In the genomic region with DNA sequence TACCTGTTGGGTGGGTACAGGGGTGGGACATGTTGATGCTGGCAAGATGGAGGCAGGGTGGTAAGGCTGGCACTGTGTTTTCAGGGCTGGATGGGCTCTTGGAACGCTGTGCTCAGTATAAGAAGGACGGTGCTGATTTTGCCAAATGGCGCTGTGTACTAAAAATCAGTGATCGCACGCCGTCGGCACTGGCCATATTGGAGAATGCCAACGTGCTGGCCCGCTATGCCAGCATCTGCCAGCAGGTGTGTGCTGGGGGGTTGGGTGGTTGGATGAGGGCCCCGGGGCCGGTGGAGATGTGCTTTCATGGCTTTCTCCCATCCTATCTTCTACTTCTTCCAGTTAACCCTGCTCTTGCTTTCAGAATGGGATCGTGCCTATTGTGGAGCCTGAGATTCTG, we compare ENCODE assay signal across 22 mouse cellular contexts. TPM values are rescaled to one million over a fixed set of nuclear protein-coding genes. Genes with fewer than 3 reads are reported as not detected.
A peak's percentile ranks its signal among the peaks of the same experiment; 100 is the strongest.
DNase-seq lines count a peak whose midpoint lies in the region; ATAC-seq and TF ChIP-seq lines count a peak whose summit lies in the region.
"Had no signal": no experiment of that assay in that cellular context is flagged by ENCODE, and none has a peak within 500 bp of the region (broad histone marks: within the 10 kb centered on the region; RNA-seq: fewer than 3 reads in every experiment).

No protein-coding gene starts in this region.

- 0 out of 2 replicates have a peak overlapping the region, but pooled peaks have one; percentile 69 for H3K27ac ChIP-seq in forebrain, embryonic 13.5 days
- H3K27ac ChIP-seq in forebrain, embryonic 11.5 days (ENCODE audit: low read depth, low read length): no peak overlapping the region
- H3K27ac ChIP-seq in lung, embryonic 14.5 days (ENCODE audit: low read depth): no peak overlapping the region
- H3K27ac ChIP-seq in lung, postnatal 0 days (ENCODE audit: low read length): no peak overlapping the region
- no peak overlapping the region for H3K27ac ChIP-seq in forebrain, postnatal 0 days (ENCODE audit: low read depth, low read length)
- H3K27ac ChIP-seq in neural tube, embryonic 14.5 days (ENCODE audit: low read depth, low read length): no peak overlapping the region
- H3K27ac ChIP-seq: embryonic facial prominence, embryonic 15.5 days; heart, adult 2 months; heart, embryonic 15.5 days; limb, embryonic 15.5 days; macrophage; midbrain, embryonic 12.5 days had no signal

- TF ChIP-seq CTCF in lung, embryonic 14.5 days (IDR thresholded peaks at IDR 0.05; ENCODE audit: low read depth): peak; percentile 7; the same call in 1 of the 2 replicates
- no peak for TF ChIP-seq CTCF in lung, postnatal 0 days (IDR thresholded peaks at IDR 0.05)
- TF ChIP-seq CTCF in forebrain, postnatal 0 days (IDR thresholded peaks at IDR 0.05; ENCODE audit: low read depth): no peak; the same call in 1 of the 2 replicates

- ATAC-seq in forebrain, embryonic 13.5 days: no peak
- ATAC-seq in forebrain, embryonic 11.5 days (replicated peaks; ENCODE audit: low FRiP score): no peak
- ATAC-seq in lung, embryonic 14.5 days (ENCODE audit: insufficient read depth): no peak
- ATAC-seq in lung, postnatal 0 days: no peak
- ATAC-seq in forebrain, postnatal 0 days: no peak
- ATAC-seq in neural tube, embryonic 14.5 days (ENCODE audit: low read depth): no peak
- ATAC-seq: activated CD4-positive, CD25-positive, alpha-beta regulatory T cell, adult 4 months; Patski had no signal

- no peak overlapping the region for H3K9ac ChIP-seq in forebrain, embryonic 13.5 days
- H3K9ac ChIP-seq in forebrain, embryonic 11.5 days (ENCODE audit: low read length): no peak overlapping the region
- H3K9ac ChIP-seq in lung, embryonic 14.5 days: no peak overlapping the region
- no peak overlapping the region for H3K9ac ChIP-seq in lung, postnatal 0 days (replicated peaks; ENCODE audit: low read depth)
- no peak overlapping the region for H3K9ac ChIP-seq in forebrain, postnatal 0 days
- no peak overlapping the region for H3K9ac ChIP-seq in neural tube, embryonic 14.5 days (replicated peaks; ENCODE audit: low read depth, low read length)
- H3K9ac ChIP-seq: embryonic facial prominence, embryonic 15.5 days; heart, embryonic 15.5 days; limb, embryonic 15.5 days; midbrain, embryonic 12.5 days had no signal

- no peaks in the 10 kb centered on the region for H3K9me3 ChIP-seq in forebrain, embryonic 13.5 days (replicated peaks)
- no peaks in the 10 kb centered on the region for H3K9me3 ChIP-seq in forebrain, embryonic 11.5 days (ENCODE audit: control insufficient read depth, low read length)
- H3K9me3 ChIP-seq in lung, embryonic 14.5 days (ENCODE audit: low read depth, low read length): no peaks in the 10 kb centered on the region
- H3K9me3 ChIP-seq in lung, postnatal 0 days (ENCODE audit: low read length): no peaks in the 10 kb centered on the region
- H3K9me3 ChIP-seq in forebrain, postnatal 0 days (ENCODE audit: low read length): no peaks in the 10 kb centered on the region
- no peaks in the 10 kb centered on the region for H3K9me3 ChIP-seq in neural tube, embryonic 14.5 days (ENCODE audit: control insufficient read depth, low read length)
- H3K9me3 ChIP-seq: embryonic facial prominence, embryonic 15.5 days; heart, embryonic 15.5 days; limb, embryonic 15.5 days; midbrain, embryonic 12.5 days had no signal

- peak overlapping the region; percentile 35; the same call in 1 of the 2 replicates for H3K4me3 ChIP-seq in forebrain, embryonic 13.5 days
- no peak overlapping the region for H3K4me3 ChIP-seq in forebrain, embryonic 11.5 days (ENCODE audit: low read depth, low read length)
- H3K4me3 ChIP-seq in lung, embryonic 14.5 days (ENCODE audit: low read depth, low read length): no peak overlapping the region
- H3K4me3 ChIP-seq in lung, postnatal 0 days (ENCODE audit: low read depth, low read length): no peak overlapping the region
- no peak overlapping the region for H3K4me3 ChIP-seq in forebrain, postnatal 0 days (ENCODE audit: low read depth, low read length)
- H3K4me3 ChIP-seq in neural tube, embryonic 14.5 days (ENCODE audit: low read depth, low read length): peak overlapping the region; percentile 4; the same call in 1 of the 2 replicates
- H3K4me3 ChIP-seq: embryonic facial prominence, embryonic 15.5 days; heart, adult 2 months; heart, embryonic 15.5 days; limb, embryonic 15.5 days; midbrain, embryonic 12.5 days had no signal

- no peak for TF ChIP-seq EP300 in lung, postnatal 0 days (IDR thresholded peaks at IDR 0.05)

- H3K4me1 ChIP-seq in forebrain, embryonic 13.5 days: peaks cover 56% of the 10 kb centered on the region
- H3K4me1 ChIP-seq in forebrain, embryonic 11.5 days (replicated peaks; ENCODE audit: control insufficient read depth, insufficient read depth, low read length): peaks cover 7% of the 10 kb centered on the region; the same call in 1 of the 2 replicates
- peaks cover 7% of the 10 kb centered on the region; the same call in 1 of the 2 replicates for H3K4me1 ChIP-seq in lung, embryonic 14.5 days (ENCODE audit: insufficient read depth)
- H3K4me1 ChIP-seq in lung, postnatal 0 days (ENCODE audit: insufficient read depth, low read depth, low read length): peaks cover 6% of the 10 kb centered on the region; the same call in 1 of the 2 replicates
- no peaks in the 10 kb centered on the region for H3K4me1 ChIP-seq in forebrain, postnatal 0 days (ENCODE audit: insufficient read depth)
- H3K4me1 ChIP-seq in neural tube, embryonic 14.5 days (ENCODE audit: control insufficient read depth, insufficient read depth, low read length): peaks cover 18% of the 10 kb centered on the region

- intact Hi-C loops in heart, postnatal 36 days (cut with DNase I): loop anchor here (5.0 kb wide), 1 partner anchor 63 kb away; a partner anchor contains a TSS

- H3K36me3 ChIP-seq in forebrain, embryonic 13.5 days (ENCODE audit: poor library complexity, severe bottlenecking): peaks cover 36% of the 10 kb centered on the region
- H3K36me3 ChIP-seq in forebrain, embryonic 11.5 days (ENCODE audit: control insufficient read depth, insufficient read depth, low read length): no peaks in the 10 kb centered on the region; the same call in 1 of the 2 replicates
- peaks cover 30% of the 10 kb centered on the region for H3K36me3 ChIP-seq in lung, embryonic 14.5 days (ENCODE audit: insufficient read depth)
- H3K36me3 ChIP-seq in lung, postnatal 0 days (ENCODE audit: insufficient read depth, low read length): no peaks in the 10 kb centered on the region
- no peaks in the 10 kb centered on the region for H3K36me3 ChIP-seq in forebrain, postnatal 0 days (ENCODE audit: insufficient read depth)
- no peaks in the 10 kb centered on the region for H3K36me3 ChIP-seq in neural tube, embryonic 14.5 days (ENCODE audit: control insufficient read depth, insufficient read depth, low read length)

- DNase-seq in forebrain, embryonic 11.5 days (ENCODE audit: low spot score): no peak
- DNase-seq in lung, embryonic 14.5 days: no peak
- DNase-seq in lung, postnatal 0 days (ENCODE audit: low spot score): no peak
- no peak for DNase-seq in forebrain, postnatal 0 days
- no peak for DNase-seq in frontal cortex, postnatal 14 days (ENCODE audit: low spot score in 2 of 2)
- DNase-seq in heart, postnatal 36 days: no peak
- DNase-seq: adrenal gland, postnatal 25 days; gastrocnemius, postnatal 10 days; heart, adult 2 months; kidney, adult 2 months; kidney, postnatal 14 days; lung, adult 18-20 months; right cerebral cortex, postnatal 14 days had no signal

- no peaks in the 10 kb centered on the region for H3K27me3 ChIP-seq in forebrain, embryonic 13.5 days
- H3K27me3 ChIP-seq in forebrain, embryonic 11.5 days (ENCODE audit: control insufficient read depth, insufficient read depth, low read length): no peaks in the 10 kb centered on the region
- H3K27me3 ChIP-seq in lung, embryonic 14.5 days (ENCODE audit: insufficient read depth, low read length): no peaks in the 10 kb centered on the region
- no peaks in the 10 kb centered on the region for H3K27me3 ChIP-seq in lung, postnatal 0 days (replicated peaks; ENCODE audit: insufficient read depth, low read length)
- H3K27me3 ChIP-seq in forebrain, postnatal 0 days (ENCODE audit: insufficient read depth, low read length): no peaks in the 10 kb centered on the region
- H3K27me3 ChIP-seq in neural tube, embryonic 14.5 days (ENCODE audit: control insufficient read depth, insufficient read depth, low read length): no peaks in the 10 kb centered on the region
- H3K27me3 ChIP-seq: embryonic facial prominence, embryonic 15.5 days; heart, embryonic 15.5 days; limb, embryonic 15.5 days; midbrain, embryonic 12.5 days; Patski had no signal

- peak overlapping the region; percentile 54 for H3K4me2 ChIP-seq in forebrain, embryonic 13.5 days
- no peak overlapping the region for H3K4me2 ChIP-seq in forebrain, embryonic 11.5 days (ENCODE audit: low read depth, low read length, severe bottlenecking)
- no peak overlapping the region for H3K4me2 ChIP-seq in lung, embryonic 14.5 days
- no peak overlapping the region for H3K4me2 ChIP-seq in lung, postnatal 0 days (replicated peaks; ENCODE audit: low read depth, low read length)
- peak overlapping the region; percentile 37 for H3K4me2 ChIP-seq in forebrain, postnatal 0 days (ENCODE audit: low read depth)
- H3K4me2 ChIP-seq in neural tube, embryonic 14.5 days (ENCODE audit: low read depth, low read length): peak overlapping the region; percentile 35; the same call in 1 of the 2 replicates
- H3K4me2 ChIP-seq: embryonic facial prominence, embryonic 15.5 days; limb, embryonic 15.5 days; midbrain, embryonic 12.5 days had no signal

- 97% methylated on average over 12 of the region's 12 CpGs for WGBS in forebrain, embryonic 13.5 days
- WGBS in forebrain, embryonic 11.5 days: 94% methylated on average over 12 of the region's 12 CpGs
- WGBS in lung, embryonic 14.5 days: 93% methylated on average over 12 of the region's 12 CpGs
- WGBS in lung, postnatal 0 days: 98% methylated on average over 12 of the region's 12 CpGs
- 79% methylated on average over 12 of the region's 12 CpGs for WGBS in forebrain, postnatal 0 days
- WGBS in neural tube, embryonic 14.5 days: 95% methylated on average over 12 of the region's 12 CpGs

RNA-seq across cellular contexts. Expression of a gene that starts 2.2 kb away (rescaled TPM):
- 135 and 142 TPM in 2 replicates for polyA plus RNA-seq in forebrain, embryonic 13.5 days (2015; fragmentation: Nextera tagmentation; extraction: Ambion mirVana)
- 3.3 and 7.4 TPM in 2 replicates for polyA plus RNA-seq in forebrain, embryonic 11.5 days (2014; fragmentation: Nextera tagmentation; extraction: Ambion mirVana)
- polyA plus RNA-seq in lung, embryonic 14.5 days (2014; fragmentation: Nextera tagmentation; extraction: Ambion mirVana): 4.4 and 5.0 TPM in 2 replicates
- 12.2 and 12.7 TPM in 2 replicates for polyA plus RNA-seq in lung, postnatal 0 days (2015; fragmentation: Nextera tagmentation; extraction: Ambion mirVana)
- total RNA-seq in forebrain, postnatal 0 days (2014; rRNA removed): 187 and 207 TPM in 2 replicates
- 182 and 219 TPM in 2 replicates for polyA plus RNA-seq in forebrain, postnatal 0 days (2015; fragmentation: Nextera tagmentation; extraction: Ambion mirVana)
- polyA plus RNA-seq in neural tube, embryonic 14.5 days (2014; fragmentation: Nextera tagmentation; extraction: Ambion mirVana): 245 and 350 TPM in 2 replicates
- total RNA-seq in heart, postnatal 36 days (2021): 1 to 10 TPM in 1 of 2 experiments, under 1 TPM in 1; 0.68 to 1.6 TPM

RNA-seq across cellular contexts. Expression of a gene that starts 3.2 kb away (rescaled TPM):
- polyA plus RNA-seq in forebrain, embryonic 13.5 days (2015; fragmentation: Nextera tagmentation; extraction: Ambion mirVana): 55.0 and 62.0 TPM in 2 replicates
- polyA plus RNA-seq in forebrain, embryonic 11.5 days (2014; fragmentation: Nextera tagmentation; extraction: Ambion mirVana): 69.6 and 70.3 TPM in 2 replicates
- 69.9 and 76.0 TPM in 2 replicates for polyA plus RNA-seq in lung, embryonic 14.5 days (2014; fragmentation: Nextera tagmentation; extraction: Ambion mirVana)
- polyA plus RNA-seq in lung, postnatal 0 days (2015; fragmentation: Nextera tagmentation; extraction: Ambion mirVana): 47.2 and 49.2 TPM in 2 replicates
- total RNA-seq in forebrain, postnatal 0 days (2014; rRNA removed): 33.0 and 43.1 TPM in 2 replicates
- polyA plus RNA-seq in forebrain, postnatal 0 days (2015; fragmentation: Nextera tagmentation; extraction: Ambion mirVana): 63.7 and 76.8 TPM in 2 replicates
- polyA plus RNA-seq in neural tube, embryonic 14.5 days (2014; fragmentation: Nextera tagmentation; extraction: Ambion mirVana): 71.4 and 80.0 TPM in 2 replicates
- 10 to 100 TPM; 22.7 to 24.1 TPM for total RNA-seq in heart, postnatal 36 days (2021)

RNA-seq across cellular contexts. Expression of a gene that starts 18.3 kb away (rescaled TPM):
- 68.7 and 70.2 TPM in 2 replicates for polyA plus RNA-seq in forebrain, embryonic 13.5 days (2015; fragmentation: Nextera tagmentation; extraction: Ambion mirVana)
- polyA plus RNA-seq in forebrain, embryonic 11.5 days (2014; fragmentation: Nextera tagmentation; extraction: Ambion mirVana): 73.2 and 77.4 TPM in 2 replicates
- 36.8 and 43.1 TPM in 2 replicates for polyA plus RNA-seq in lung, embryonic 14.5 days (2014; fragmentation: Nextera tagmentation; extraction: Ambion mirVana)
- polyA plus RNA-seq in lung, postnatal 0 days (2015; fragmentation: Nextera tagmentation; extraction: Ambion mirVana): 35.6 and 37.5 TPM in 2 replicates
- 86.5 and 99.7 TPM in 2 replicates for total RNA-seq in forebrain, postnatal 0 days (2014; rRNA removed)
- polyA plus RNA-seq in forebrain, postnatal 0 days (2015; fragmentation: Nextera tagmentation; extraction: Ambion mirVana): 72.2 and 72.5 TPM in 2 replicates
- 74.8 and 91.5 TPM in 2 replicates for polyA plus RNA-seq in neural tube, embryonic 14.5 days (2014; fragmentation: Nextera tagmentation; extraction: Ambion mirVana)
- total RNA-seq in heart, postnatal 36 days (2021): 1 to 10 TPM; 5.3 to 6.2 TPM

RNA-seq across cellular contexts. Expression of a gene that starts 23.6 kb away (rescaled TPM):
- 41.8 and 46.4 TPM in 2 replicates for polyA plus RNA-seq in forebrain, embryonic 13.5 days (2015; fragmentation: Nextera tagmentation; extraction: Ambion mirVana)
- polyA plus RNA-seq in forebrain, embryonic 11.5 days (2014; fragmentation: Nextera tagmentation; extraction: Ambion mirVana): 75.5 and 76.1 TPM in 2 replicates
- 54.2 and 59.8 TPM in 2 replicates for polyA plus RNA-seq in lung, embryonic 14.5 days (2014; fragmentation: Nextera tagmentation; extraction: Ambion mirVana)
- polyA plus RNA-seq in lung, postnatal 0 days (2015; fragmentation: Nextera tagmentation; extraction: Ambion mirVana): 1.4 and 2.5 TPM in 2 replicates
- total RNA-seq in forebrain, postnatal 0 days (2014; rRNA removed): 5.7 and 6.5 TPM in 2 replicates
- 3.5 and 4.8 TPM in 2 replicates for polyA plus RNA-seq in forebrain, postnatal 0 days (2015; fragmentation: Nextera tagmentation; extraction: Ambion mirVana)
- polyA plus RNA-seq in neural tube, embryonic 14.5 days (2014; fragmentation: Nextera tagmentation; extraction: Ambion mirVana): 3.4 and 3.5 TPM in 2 replicates
- total RNA-seq in heart, postnatal 36 days (2021): under 1 TPM; 0.54 to 0.58 TPM

RNA-seq across cellular contexts. Expression of a gene that starts 34.3 kb away (rescaled TPM):
- polyA plus RNA-seq in forebrain, embryonic 13.5 days (2015; fragmentation: Nextera tagmentation; extraction: Ambion mirVana): 0.18 and 0.35 TPM in 2 replicates
- polyA plus RNA-seq in forebrain, embryonic 11.5 days (2014; fragmentation: Nextera tagmentation; extraction: Ambion mirVana): 0.21 and 0.87 TPM in 2 replicates
- polyA plus RNA-seq in lung, embryonic 14.5 days (2014; fragmentation: Nextera tagmentation; extraction: Ambion mirVana): 0.45 and 0.66 TPM in 2 replicates
- 0.33 TPM in 1 of 2 replicates, not detected in the other for polyA plus RNA-seq in lung, postnatal 0 days (2015; fragmentation: Nextera tagmentation; extraction: Ambion mirVana)
- total RNA-seq in forebrain, postnatal 0 days (2014; rRNA removed): 0.38 and 0.62 TPM in 2 replicates
- not detected in 2 replicates for polyA plus RNA-seq in forebrain, postnatal 0 days (2015; fragmentation: Nextera tagmentation; extraction: Ambion mirVana)
- polyA plus RNA-seq in neural tube, embryonic 14.5 days (2014; fragmentation: Nextera tagmentation; extraction: Ambion mirVana): 0.08 and 0.30 TPM in 2 replicates
- under 1 TPM; 0.50 to 0.62 TPM for total RNA-seq in heart, postnatal 36 days (2021)

Comparison
In these comparisons a context has a peak if more than half of its experiments do, and no peak if none do; other contexts are left out.
1. H3K4me2 ChIP-seq: peak in forebrain, embryonic 13.5 days (single experiment), forebrain, postnatal 0 days (single experiment) and neural tube, embryonic 14.5 days (single experiment); none in forebrain, embryonic 11.5 days (single experiment), lung, embryonic 14.5 days (single experiment) and lung, postnatal 0 days (single experiment).
2. H3K4me3 ChIP-seq: peak in forebrain, embryonic 13.5 days (single experiment) and neural tube, embryonic 14.5 days (single experiment); none in forebrain, embryonic 11.5 days (single experiment), lung, embryonic 14.5 days (single experiment), lung, postnatal 0 days (single experiment) and forebrain, postnatal 0 days (single experiment).